Mouse (Mus musculus) myocyte (in vitro differentiated cells): ENCODE measurements around the gene Asb5. TPM values are rescaled to one million over a fixed set of nuclear protein-coding genes. Genes with fewer than 3 reads are reported as not detected.

Experiments used
- H3K27me3 ChIP-seq: one replicate; pipeline ENCODE4 v1.6.1; 2011; ENCODE audit not compliant: control insufficient read depth, insufficient read depth, insufficient read length
- H3K36me3 ChIP-seq: one replicate; pipeline ENCODE4 v1.6.1; 2011; ENCODE audit not compliant: control insufficient read depth, insufficient read depth
- H3K4me2 ChIP-seq: one replicate; pipeline ENCODE4 v1.6.1; 2011; ENCODE audit warnings: low read depth, control low read depth
- H3K4me3 ChIP-seq: one replicate; pipeline ENCODE4 v1.5.1; 2011; ENCODE audit warnings: mild to moderate bottlenecking, control low read depth, moderate library complexity
- H3K79me2 ChIP-seq: one replicate; pipeline ENCODE4 v1.6.1; 2011; ENCODE audit not compliant: control insufficient read depth, insufficient read depth
- H3ac ChIP-seq: one replicate; pipeline ENCODE4 v1.6.1; 2011; ENCODE audit not compliant: control insufficient read depth, insufficient read length
- CEBPB ChIP-seq: IDR thresholded peaks from 2 replicates; pipeline ENCODE4 v1.6.1; 2011; ENCODE audit warnings: mild to moderate bottlenecking, moderate library complexity; ENCODE audit not compliant: poor library complexity, insufficient read depth, severe bottlenecking
- E2F4 ChIP-seq: IDR thresholded peaks from one replicate; pipeline ENCODE4 v1.6.1; 2011; ENCODE audit warnings: mild to moderate bottlenecking, control low read depth, moderate library complexity; ENCODE audit not compliant: insufficient read depth
- MAX ChIP-seq: IDR thresholded peaks from one replicate; pipeline ENCODE4 v1.6.1; 2011; ENCODE audit warnings: low read depth, mild to moderate bottlenecking, control low read depth
- MYOD1 ChIP-seq, 3 experiments: IDR thresholded peaks; one replicate each; pipeline ENCODE4 v1.6.1; 2011; ENCODE audit warnings: control low read depth in 2 of 3, low read depth in 2 of 3, mild to moderate bottlenecking in 2 of 3, moderate library complexity in 1 of 3; ENCODE audit not compliant: insufficient read length in 2 of 3, control insufficient read depth in 1 of 3
- MYOG ChIP-seq, 3 experiments: IDR thresholded peaks; one replicate each; pipeline ENCODE4 v1.6.1; 2011; ENCODE audit warnings: control low read depth in 2 of 3, low read depth in 2 of 3, mild to moderate bottlenecking in 2 of 3; ENCODE audit not compliant: insufficient read length in 2 of 3, control insufficient read depth in 1 of 3, insufficient read depth in 1 of 3
- POLR2A ChIP-seq: IDR thresholded peaks from one replicate; pipeline ENCODE4 v1.6.1; 2011; ENCODE audit warnings: low read depth, mild to moderate bottlenecking, control low read depth, moderate library complexity; ENCODE audit not compliant: insufficient read length
- POLR2AphosphoS2 ChIP-seq: IDR thresholded peaks from one replicate; pipeline ENCODE4 v1.6.1; 2011; ENCODE audit warnings: low read depth, control low read depth; ENCODE audit not compliant: insufficient read length
- REST ChIP-seq: IDR thresholded peaks from one replicate; pipeline ENCODE4 v1.6.1; 2011; ENCODE audit warnings: mild to moderate bottlenecking, control low read depth, moderate library complexity; ENCODE audit not compliant: insufficient read depth, insufficient read length
- SRF ChIP-seq: IDR thresholded peaks from one replicate; pipeline ENCODE4 v1.6.1; 2011; ENCODE audit warnings: low read depth; ENCODE audit not compliant: control insufficient read depth, insufficient read length
- TCF12 ChIP-seq: IDR thresholded peaks from one replicate; pipeline ENCODE4 v1.6.1; 2011; ENCODE audit warnings: mild to moderate bottlenecking, control low read depth; ENCODE audit not compliant: poor library complexity, insufficient read depth, severe bottlenecking
- TCF3 ChIP-seq: IDR thresholded peaks from one replicate; pipeline ENCODE4 v1.6.1; 2011; ENCODE audit warnings: low read depth, control low read depth; ENCODE audit not compliant: insufficient read length
- USF1 ChIP-seq: IDR thresholded peaks from one replicate; pipeline ENCODE4 v1.6.1; 2011; ENCODE audit warnings: low read depth, mild to moderate bottlenecking, control low read depth, moderate library complexity
- polyA plus RNA-seq: library from polyadenylated mRNA; unstranded; fragments of >200 nt; fragmentation: generic; extraction: Trizol; gene quantifications from one replicate; pipeline ENCODE4 v1.2.1, GENCODE M21; 2012; ENCODE audit warnings: missing spikeins

Asb5 gene
- 144 TPM for polyA plus RNA-seq

GRCm38 (mm10) chr8:54529382-54530296 is at the start of gene Asb5, which contains the start of gene Spcs3:
Gene Asb5 (plus strand): TSS chr8:54529580.
Gene Spcs3 (minus strand): TSS chr8:54529998.
- Histone ChIP-seq H3K4me3 (peak within 1 kb of the TSS; percentile 62), H3ac (peak within 1 kb of the TSS; percentile 76), H3K4me2 (peak within 1 kb of the TSS; percentile 98), H3K27me3 (no peaks in the 10 kb centered on the region), H3K79me2 (peaks cover 43% of the 10 kb centered on the region), H3K36me3 (peaks cover 6% of the 10 kb centered on the region)
- TF ChIP-seq TCF3: no peak
- TF ChIP-seq MYOD1 (IDR thresholded peaks at IDR 0.05; ENCODE audit: control insufficient read depth in 1 of 3, insufficient read length in 2 of 3, low read depth in 2 of 3): no peak
- TF ChIP-seq MAX: no peak
- no peak for TF ChIP-seq TCF12
- peak; percentile 79 for TF ChIP-seq POLR2AphosphoS2
- TF ChIP-seq POLR2A: peak; percentile 84
- TF ChIP-seq CEBPB: no peak
- no peak for TF ChIP-seq USF1
- peak; percentile 15 for TF ChIP-seq SRF
- no peak for TF ChIP-seq REST
- TF ChIP-seq MYOG (IDR thresholded peaks at IDR 0.05; ENCODE audit: control insufficient read depth in 1 of 3, insufficient read depth in 1 of 3, insufficient read length in 2 of 3, low read depth in 2 of 3): peak in 2 of 3 experiments; percentile 7 to 28
- TF ChIP-seq E2F4: peak; percentile 19

- Histone ChIP-seq H3K36me3 (no peaks in the 10 kb centered on the region), H3K4me3 (no peak overlapping the region), H3K27me3 (no peaks in the 10 kb centered on the region), H3K79me2 (no peaks in the 10 kb centered on the region), H3ac (no peak overlapping the region), H3K4me2 (peak overlapping the region; percentile 47)
- no peak for TF ChIP-seq REST
- no peak for TF ChIP-seq SRF
- TF ChIP-seq TCF3: no peak
- TF ChIP-seq POLR2A: no peak
- TF ChIP-seq MAX: no peak
- no peak for TF ChIP-seq CEBPB
- no peak for TF ChIP-seq USF1
- no peak for TF ChIP-seq E2F4
- no peak for TF ChIP-seq MYOG (IDR thresholded peaks at IDR 0.05; ENCODE audit: control insufficient read depth in 1 of 3, insufficient read depth in 1 of 3, insufficient read length in 2 of 3, low read depth in 2 of 3)
- no peak for TF ChIP-seq POLR2AphosphoS2
- TF ChIP-seq MYOD1 (IDR thresholded peaks at IDR 0.05; ENCODE audit: control insufficient read depth in 1 of 3, insufficient read length in 2 of 3, low read depth in 2 of 3): no peak
- no peak for TF ChIP-seq TCF12
Observed at GRCm38 (mm10) chr8:54486555-54487273, 42.7 kb upstream of the Asb5 start.

- H3K4me2 ChIP-seq: no peak overlapping the region
- H3K4me3 ChIP-seq: no peak overlapping the region
- no peaks in the 10 kb centered on the region for H3K79me2 ChIP-seq
- no peaks in the 10 kb centered on the region for H3K36me3 ChIP-seq
- no peak for TF ChIP-seq CEBPB
- no peak for TF ChIP-seq MYOD1 (IDR thresholded peaks at IDR 0.05; ENCODE audit: control insufficient read depth in 1 of 3, insufficient read length in 2 of 3, low read depth in 2 of 3)
- no peak for TF ChIP-seq SRF
- TF ChIP-seq POLR2AphosphoS2: no peak
- no peak for TF ChIP-seq TCF3
- H3ac ChIP-seq: no peak overlapping the region
- no peaks in the 10 kb centered on the region for H3K27me3 ChIP-seq
Observed at GRCm38 (mm10) chr8:54488437-54488836, 40.9 kb upstream of the Asb5 start.

GRCm38 (mm10) chr8:54491057-54491690 is 38.2 kb upstream of the Asb5 start:
- TF ChIP-seq POLR2A: no peak
- no peak for TF ChIP-seq MYOD1 (IDR thresholded peaks at IDR 0.05; ENCODE audit: control insufficient read depth in 1 of 3, insufficient read length in 2 of 3, low read depth in 2 of 3)
- no peak for TF ChIP-seq E2F4
- no peak for TF ChIP-seq REST
- TF ChIP-seq MAX: no peak
- no peak for TF ChIP-seq CEBPB
- TF ChIP-seq SRF: no peak
- TF ChIP-seq USF1: no peak
- TF ChIP-seq POLR2AphosphoS2: no peak
- TF ChIP-seq TCF3: no peak
- no peak for TF ChIP-seq MYOG (IDR thresholded peaks at IDR 0.05; ENCODE audit: control insufficient read depth in 1 of 3, insufficient read depth in 1 of 3, insufficient read length in 2 of 3, low read depth in 2 of 3)
- no peak for TF ChIP-seq TCF12
- H3K36me3 ChIP-seq: no peaks in the 10 kb centered on the region
- no peak overlapping the region for H3K4me3 ChIP-seq
- no peak overlapping the region for H3K4me2 ChIP-seq
- no peak overlapping the region for H3ac ChIP-seq
- no peaks in the 10 kb centered on the region for H3K79me2 ChIP-seq
- no peaks in the 10 kb centered on the region for H3K27me3 ChIP-seq
